Mouse (Mus musculus): ENCODE measurements at regions not wholly inside any gene's neighbourhood (a gene's known extent, or its start where the extent isn't known, plus 50 kb on each side); places are given as distances from the start of the nearest gene placed in this dataset.

DNA sequence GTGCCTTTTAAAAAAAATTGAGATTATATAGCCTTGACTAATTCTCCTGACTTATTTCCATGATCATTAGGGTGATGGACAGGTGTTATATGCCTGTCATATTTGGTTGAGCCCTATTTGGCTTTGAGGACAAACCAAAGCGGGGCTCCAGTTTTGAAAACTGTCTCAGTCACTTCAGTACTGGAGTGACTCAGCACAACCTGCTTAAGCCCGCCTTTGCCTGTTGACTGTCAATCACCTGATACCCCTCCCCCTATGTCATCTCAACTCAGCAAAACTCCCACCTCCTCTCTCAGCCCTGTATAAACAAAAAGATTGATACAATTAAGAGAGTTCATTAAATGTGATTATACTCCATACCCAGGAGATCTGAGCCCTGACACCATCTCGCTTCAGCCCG is 135.7 kb downstream of the Tfap2b start:
- TF ChIP-seq CTCF (IDR thresholded peaks at IDR 0.05; ENCODE audit: borderline replicate concordance, insufficient read depth, low read depth, low read length) (no peak), POLR2A (IDR thresholded peaks at IDR 0.05; ENCODE audit: borderline replicate concordance, insufficient read depth, low read length) (no peak)

Measured in cerebellum, adult 2 months (tissue).